Mouse (Mus musculus) MN1 (cell line): Measurements from ENCODE around the gene Calcr.
"Not testable (repeated sequence)": the region's sequence is repeated elsewhere in the genome, so short reads cannot be mapped to it uniquely, and the experiment has no call there.

ENCODE experiments used
- DNase-seq: peaks from one replicate; pipeline ENCODE4 v3.0.0-alpha.2; 2016; ENCODE audit warnings: low spot score

Gene Calcr

DNA sequence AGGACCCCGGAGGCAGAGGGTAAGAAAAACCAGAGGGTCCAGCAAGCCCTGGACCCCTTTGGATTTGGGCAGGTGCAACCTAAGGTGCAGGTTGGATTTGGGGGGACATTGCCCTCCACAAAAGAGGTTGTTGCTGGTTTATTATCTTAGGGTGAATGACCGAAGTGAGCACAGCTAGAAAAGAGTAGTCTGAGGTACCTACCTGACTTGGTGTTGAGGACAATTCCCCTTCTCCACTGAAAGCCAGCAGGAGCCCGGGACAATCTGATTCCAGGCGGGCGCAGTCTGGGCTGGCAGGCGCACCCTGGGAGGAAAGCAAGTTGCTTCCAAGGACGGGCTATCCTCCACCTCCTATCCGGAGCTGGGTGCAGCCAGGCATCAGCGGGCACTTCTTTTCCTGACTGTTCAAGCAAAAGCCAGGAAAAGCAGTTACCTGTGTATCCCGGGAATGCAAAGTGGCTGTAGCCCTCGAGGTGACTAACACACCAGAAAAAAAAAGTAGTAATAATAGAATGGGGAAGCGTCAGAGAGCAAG, at the start of gene Calcr:
Gene Calcr (minus strand): TSS at position 485 of the 535 bp plus-strand sequence.
- DNase-seq, result no peak

- DNase-seq, result no peak
Measured at GRCm38 (mm10) chr6:3767485-3767884, 3.0 kb upstream of the Calcr start.

DNA sequence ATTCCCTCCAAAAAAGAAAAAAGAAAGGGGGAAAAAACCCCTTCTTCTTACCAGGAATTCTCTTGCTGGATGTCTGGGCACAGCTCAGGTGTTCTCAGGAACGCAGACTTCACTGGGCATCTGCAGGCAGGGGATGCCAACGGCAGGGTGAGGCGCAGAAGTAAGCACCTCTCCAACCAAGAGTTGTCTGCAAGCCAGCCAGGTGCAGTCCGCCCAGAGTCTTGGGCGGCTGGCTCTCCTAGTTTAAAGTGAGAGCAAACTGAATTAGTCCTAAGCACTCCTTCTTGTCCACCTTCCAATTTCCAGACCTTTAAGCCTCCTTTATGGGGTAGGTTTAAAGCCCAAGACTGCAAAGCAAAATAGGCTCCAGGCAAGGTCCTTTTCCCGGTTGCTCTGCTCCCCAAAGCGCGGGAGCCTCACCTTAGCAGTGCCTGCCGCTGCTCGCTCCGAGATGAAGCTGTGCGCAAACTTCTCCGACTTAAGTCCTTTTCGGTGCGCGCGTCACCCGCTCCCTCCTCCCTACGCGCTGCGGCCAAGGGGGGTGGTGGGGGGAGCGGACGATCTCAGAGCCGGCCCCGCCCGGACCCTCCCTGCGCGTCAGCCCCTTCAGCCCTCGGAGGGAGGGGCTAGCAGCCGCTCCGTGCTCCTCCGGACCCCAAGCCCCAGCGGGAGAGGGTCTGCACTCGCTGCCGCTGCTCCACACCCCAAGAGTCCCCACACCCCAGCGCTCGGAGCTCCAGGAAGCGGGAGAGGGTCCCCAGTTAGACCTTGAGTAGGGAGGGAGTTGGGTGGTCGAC, 1.1 kb downstream of the Calcr start:
- no peak for DNase-seq

DNA sequence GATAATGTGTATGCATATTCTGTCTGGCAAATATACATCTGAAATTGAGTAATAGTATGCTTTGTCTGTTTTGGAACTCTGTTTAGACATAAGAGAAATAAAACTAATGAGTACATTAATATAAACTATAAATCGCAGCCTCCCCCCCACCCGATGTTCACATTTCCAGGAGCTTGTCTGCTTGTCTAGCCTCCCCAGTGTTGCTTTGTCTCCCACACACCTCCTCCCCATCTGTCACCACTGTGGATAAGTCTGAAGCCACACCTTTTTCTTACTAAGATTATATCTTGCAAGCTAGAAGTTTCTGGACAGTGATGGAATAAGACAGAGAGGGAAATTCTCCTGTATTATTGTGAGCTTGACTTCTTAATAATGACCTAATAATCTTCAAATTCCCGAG, 12.9 kb downstream of the Calcr start:
- DNase-seq, result no peak

- no peak for DNase-seq
Measured at GRCm38 (mm10) chr6:3749624-3750023, 14.9 kb downstream of the Calcr start.

- no peak for DNase-seq
Measured at GRCm38 (mm10) chr6:3745546-3745945, 19.0 kb downstream of the Calcr start.

DNA sequence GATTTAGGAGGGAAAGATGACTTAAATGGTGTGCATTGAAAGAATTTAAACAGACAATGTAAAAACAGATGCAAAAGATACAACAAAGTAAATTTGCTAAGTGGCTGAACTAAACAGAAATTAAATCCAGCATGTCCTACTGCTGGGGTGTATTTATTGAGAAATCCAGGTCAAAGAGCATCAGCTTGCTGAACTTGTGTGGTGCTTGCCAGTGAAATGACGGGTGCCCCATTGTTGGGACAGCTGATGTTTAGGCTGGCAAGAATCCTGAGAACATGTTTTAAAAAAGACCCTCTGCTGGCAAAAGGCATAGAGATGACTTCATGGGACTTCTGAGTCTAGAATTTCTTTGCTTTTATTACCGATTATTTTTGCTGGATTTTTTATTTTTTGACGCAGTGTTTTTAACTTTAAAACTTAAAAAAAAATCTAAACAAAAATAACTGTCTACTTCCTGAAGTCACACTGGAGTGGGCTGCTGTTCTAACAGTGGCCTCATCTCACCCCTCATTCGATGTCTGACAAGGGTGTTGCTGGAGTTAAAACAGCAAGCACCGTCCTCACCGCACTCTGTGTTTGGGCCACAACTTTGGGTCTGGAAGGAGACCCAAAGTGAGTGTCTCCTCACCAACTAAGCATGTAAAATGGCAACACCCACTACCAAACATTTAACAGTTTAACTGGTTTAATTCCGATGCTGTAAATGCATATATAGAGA, 22.4 kb downstream of the Calcr start:
- no peak for DNase-seq

GRCm38 (mm10) chr6:3741296-3741695, 23.2 kb downstream of the Calcr start:
- no peak for DNase-seq

- no peak for DNase-seq
Measured at GRCm38 (mm10) chr6:3730246-3730867, 34.2 kb downstream of the Calcr start.

GRCm38 (mm10) chr6:3688087-3688642, 76.3 kb downstream of the Calcr start:
- no peak for DNase-seq

- not testable (repeated sequence) for DNase-seq
Measured at GRCm38 (mm10) chr6:3678286-3678685, 86.2 kb downstream of the Calcr start.

- no peak for DNase-seq
Measured at GRCm38 (mm10) chr6:3677806-3678205, 86.7 kb downstream of the Calcr start.

DNA sequence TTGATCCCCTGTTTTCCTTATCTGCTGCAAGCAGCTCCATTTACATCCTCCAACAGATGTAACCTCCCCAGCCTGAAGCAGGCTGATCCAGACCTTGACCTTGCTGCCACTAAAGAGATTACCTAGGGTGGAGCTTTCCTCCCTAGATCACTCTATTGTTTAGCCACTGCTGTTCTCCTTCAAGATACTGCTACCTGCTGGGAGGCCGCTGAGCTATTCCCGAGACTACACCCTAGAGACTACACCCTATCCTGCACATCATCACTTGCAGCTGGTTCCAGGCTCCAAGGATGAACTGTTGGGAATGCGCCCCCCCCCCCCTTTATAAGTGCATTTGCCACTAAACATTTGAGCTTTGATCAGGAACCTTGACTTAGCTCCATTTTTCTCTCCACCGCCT, 92.6 kb downstream of the Calcr start:
- not testable (repeated sequence) for DNase-seq

GRCm38 (mm10) chr6:3664147-3664716, 100.3 kb downstream of the Calcr start:
- DNase-seq, result no peak

DNA sequence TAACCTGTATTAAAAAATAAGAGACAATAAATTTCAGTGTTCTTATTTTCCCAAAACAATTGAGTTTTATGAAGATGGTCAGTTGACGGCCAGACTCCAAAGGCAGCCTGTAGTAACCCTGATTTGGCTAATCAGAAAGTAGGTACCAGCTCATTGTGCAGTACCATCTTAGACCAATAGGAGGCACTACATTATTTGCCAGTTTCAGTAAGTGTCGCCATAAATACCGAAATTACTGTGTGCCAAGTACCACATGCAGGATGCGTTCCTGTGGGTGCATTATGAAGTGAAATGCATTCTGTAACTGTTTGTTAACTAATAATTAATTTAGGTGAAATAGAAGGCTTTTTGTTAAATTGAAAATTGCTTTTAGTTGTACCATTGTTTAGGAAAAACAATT, 106.1 kb downstream of the Calcr start:
- DNase-seq, result no peak
